Mouse (Mus musculus): ENCODE results near the gene Lcn5. TPM values are rescaled to one million over a fixed set of nuclear protein-coding genes. Genes with fewer than 3 reads are reported as not detected.
A peak's percentile ranks its signal among the peaks of the same experiment; 100 is the strongest.

Lcn5 gene
- polyA plus RNA-seq, 1 experiment, result not detected

- no peak overlapping the region for H3K27ac ChIP-seq (ENCODE audit: control insufficient read depth, insufficient read depth, low read depth, low read length)
- no peaks in the 10 kb centered on the region for H3K4me1 ChIP-seq (ENCODE audit: control insufficient read depth, insufficient read depth, low read length)
- no peak overlapping the region for H3K4me3 ChIP-seq (ENCODE audit: control insufficient read depth, low read depth, low read length)
- no peaks in the 10 kb centered on the region for H3K27me3 ChIP-seq (ENCODE audit: control insufficient read depth, insufficient read depth, low read length)
- H3K36me3 ChIP-seq (ENCODE audit: control insufficient read depth, insufficient read depth, low read length), result no peaks in the 10 kb centered on the region
- no peak for TF ChIP-seq POLR2A (IDR thresholded peaks at IDR 0.05; ENCODE audit: control insufficient read depth, low read depth, low read length)
- TF ChIP-seq CTCF (IDR thresholded peaks at IDR 0.05; ENCODE audit: control insufficient read depth, insufficient read depth, insufficient replicate concordance, low read depth, low read length), result no peak
Observed at GRCm38 (mm10) chr2:25656691-25657090, 1.1 kb upstream of the Lcn5 start.

DNA sequence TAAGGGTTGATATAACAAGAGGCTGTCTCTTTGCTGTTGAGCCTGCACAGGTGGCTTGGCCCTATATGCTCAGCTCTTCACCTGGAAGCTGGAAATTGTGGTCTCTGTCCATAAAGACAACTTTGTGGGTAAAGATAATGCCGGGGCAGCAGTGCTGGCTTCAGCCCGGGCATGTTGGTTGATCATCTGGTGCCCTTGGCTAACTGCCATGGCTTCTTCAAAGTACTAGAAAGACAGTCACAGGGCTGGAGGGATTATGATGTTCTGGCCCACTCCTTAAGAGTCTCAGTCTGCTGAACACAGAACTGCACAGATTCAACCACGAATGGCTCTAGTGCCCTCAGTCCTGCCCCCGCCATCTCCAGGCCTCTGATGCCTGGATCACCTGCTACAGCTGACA is 506 bp upstream of the Lcn5 start:
- Histone ChIP-seq H3K4me3 (ENCODE audit: control insufficient read depth, low read depth, low read length) (no peak overlapping the region), H3K36me3 (ENCODE audit: control insufficient read depth, insufficient read depth, low read length) (no peaks in the 10 kb centered on the region), H3K27me3 (ENCODE audit: control insufficient read depth, insufficient read depth, low read length) (no peaks in the 10 kb centered on the region), H3K4me1 (ENCODE audit: control insufficient read depth, insufficient read depth, low read length) (no peaks in the 10 kb centered on the region), H3K27ac (ENCODE audit: control insufficient read depth, insufficient read depth, low read depth, low read length) (no peak overlapping the region)
- TF ChIP-seq POLR2A (IDR thresholded peaks at IDR 0.05; ENCODE audit: control insufficient read depth, low read depth, low read length) (no peak), CTCF (IDR thresholded peaks at IDR 0.05; ENCODE audit: control insufficient read depth, insufficient read depth, insufficient replicate concordance, low read depth, low read length) (no peak)

DNA sequence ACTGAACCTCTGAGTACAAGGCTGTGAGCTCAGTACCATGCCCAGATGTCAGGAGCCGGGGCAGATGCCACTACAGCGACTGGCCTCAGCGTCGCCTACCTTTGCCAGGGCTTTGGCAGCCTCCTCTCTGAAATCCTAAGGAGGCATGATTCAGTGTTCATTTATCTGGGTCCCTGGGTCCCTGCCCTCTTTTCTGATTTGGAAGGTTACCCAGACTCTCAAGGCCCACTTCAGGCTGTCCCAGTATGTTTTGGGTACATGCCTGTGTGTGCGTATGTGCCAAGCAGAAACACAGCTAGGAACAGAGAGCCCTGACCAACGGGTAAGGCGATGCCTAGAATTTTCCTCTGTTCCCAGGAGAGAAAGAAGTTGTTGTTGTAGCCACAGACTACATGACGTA is 2.5 kb downstream of the Lcn5 start:
- H3K4me1 ChIP-seq (ENCODE audit: control insufficient read depth, insufficient read depth, low read length), result no peaks in the 10 kb centered on the region
- no peaks in the 10 kb centered on the region for H3K27me3 ChIP-seq (ENCODE audit: control insufficient read depth, insufficient read depth, low read length)
- no peaks in the 10 kb centered on the region for H3K36me3 ChIP-seq (ENCODE audit: control insufficient read depth, insufficient read depth, low read length)
- no peak overlapping the region for H3K27ac ChIP-seq (ENCODE audit: control insufficient read depth, insufficient read depth, low read depth, low read length)
- no peak for TF ChIP-seq POLR2A (IDR thresholded peaks at IDR 0.05; ENCODE audit: control insufficient read depth, low read depth, low read length)
- TF ChIP-seq CTCF (IDR thresholded peaks at IDR 0.05; ENCODE audit: control insufficient read depth, insufficient read depth, insufficient replicate concordance, low read depth, low read length), result no peak
- H3K4me3 ChIP-seq (ENCODE audit: control insufficient read depth, low read depth, low read length), result no peak overlapping the region

DNA sequence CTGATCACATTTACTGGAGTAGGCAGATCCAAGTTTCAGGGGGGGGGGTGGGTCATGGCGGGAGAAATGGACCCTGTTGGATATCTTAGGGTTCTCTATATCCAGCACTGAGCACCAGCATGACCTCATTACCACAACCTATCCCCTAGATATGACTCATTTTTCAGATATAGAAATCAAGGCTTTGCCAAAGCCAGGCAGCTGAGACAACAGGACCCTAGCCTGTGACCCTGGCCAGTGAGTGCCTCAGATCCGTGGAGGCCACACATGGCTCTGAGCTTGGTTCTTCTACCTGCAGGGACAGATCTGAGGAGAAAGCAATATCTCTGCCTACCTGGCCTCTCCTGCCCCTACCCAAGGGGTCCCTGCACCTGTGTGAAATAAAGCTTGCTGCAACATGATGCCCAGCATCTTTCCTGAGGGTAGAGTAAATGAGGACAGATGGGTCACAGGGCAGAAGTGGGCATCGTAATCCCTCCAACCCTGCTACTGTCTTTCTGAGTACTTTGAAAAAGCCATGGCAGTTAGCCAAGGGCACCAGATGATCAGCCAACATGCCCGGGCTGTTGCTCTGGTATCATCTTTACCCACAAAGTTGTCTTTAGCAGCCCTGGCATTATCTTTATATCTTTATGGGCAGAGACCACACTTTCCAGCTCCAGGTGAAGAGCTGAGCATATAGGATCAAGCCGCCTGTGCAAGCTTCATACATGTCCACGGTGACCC is 3.7 kb downstream of the Lcn5 start:
- no peaks in the 10 kb centered on the region for H3K36me3 ChIP-seq (ENCODE audit: control insufficient read depth, insufficient read depth, low read length)
- no peak overlapping the region for H3K27ac ChIP-seq (ENCODE audit: control insufficient read depth, insufficient read depth, low read depth, low read length)
- no peak overlapping the region for H3K4me3 ChIP-seq (ENCODE audit: control insufficient read depth, low read depth, low read length)
- H3K27me3 ChIP-seq (ENCODE audit: control insufficient read depth, insufficient read depth, low read length), result no peaks in the 10 kb centered on the region
- H3K4me1 ChIP-seq (ENCODE audit: control insufficient read depth, insufficient read depth, low read length), result no peaks in the 10 kb centered on the region
- TF ChIP-seq CTCF (IDR thresholded peaks at IDR 0.05; ENCODE audit: control insufficient read depth, insufficient read depth, insufficient replicate concordance, low read depth, low read length) (no peak), POLR2A (IDR thresholded peaks at IDR 0.05; ENCODE audit: control insufficient read depth, low read depth, low read length) (no peak)

DNA sequence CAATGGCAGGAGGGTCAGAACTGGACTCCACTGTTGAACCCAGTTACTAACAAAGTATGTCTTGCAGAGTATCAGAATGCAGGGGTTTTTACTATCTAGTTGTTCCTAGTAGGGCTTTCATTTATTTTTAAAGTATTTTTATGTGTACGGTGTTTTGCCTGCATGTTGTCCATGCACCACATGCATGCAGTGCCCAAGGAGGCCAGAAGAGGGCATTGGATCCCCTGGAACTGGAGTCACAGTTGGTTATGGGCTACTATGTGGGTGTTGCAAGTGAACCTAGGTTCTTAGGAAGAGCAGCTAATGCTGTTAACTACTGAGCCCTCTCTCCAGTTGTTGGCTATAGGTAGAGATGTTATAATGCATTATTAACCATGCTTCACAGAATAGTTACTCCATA is 5.8 kb downstream of the Lcn5 start:
- TF ChIP-seq CTCF (IDR thresholded peaks at IDR 0.05; ENCODE audit: control insufficient read depth, insufficient read depth, insufficient replicate concordance, low read depth, low read length), result peak; percentile 66; the same call in 1 of the 2 replicates
- TF ChIP-seq POLR2A (IDR thresholded peaks at IDR 0.05; ENCODE audit: control insufficient read depth, low read depth, low read length), result no peak
- H3K36me3 ChIP-seq (ENCODE audit: control insufficient read depth, insufficient read depth, low read length), result no peaks in the 10 kb centered on the region

DNA sequence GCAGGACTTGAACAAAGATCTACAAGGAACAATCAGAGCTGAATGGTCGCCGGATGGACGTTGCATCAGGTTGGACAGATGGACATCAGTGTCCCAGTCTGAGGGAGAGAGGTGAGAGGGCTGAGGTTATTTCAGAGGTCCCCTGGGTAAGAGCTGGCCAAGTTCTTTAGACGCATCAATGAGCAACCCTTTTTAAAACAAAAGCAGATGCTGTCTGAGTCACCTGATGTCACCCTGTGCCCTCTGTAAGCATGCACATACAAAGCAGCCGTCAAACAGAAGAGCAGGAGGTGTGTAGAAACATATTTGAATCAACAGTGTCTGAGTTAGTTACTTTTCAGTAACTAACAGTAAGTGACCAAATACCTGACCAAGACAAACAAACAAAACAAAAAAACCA is 6.4 kb downstream of the Lcn5 start:
- Histone ChIP-seq H3K4me3 (ENCODE audit: control insufficient read depth, low read depth, low read length) (no peak overlapping the region), H3K27ac (ENCODE audit: control insufficient read depth, insufficient read depth, low read depth, low read length) (no peak overlapping the region), H3K4me1 (ENCODE audit: control insufficient read depth, insufficient read depth, low read length) (no peaks in the 10 kb centered on the region), H3K36me3 (ENCODE audit: control insufficient read depth, insufficient read depth, low read length) (no peaks in the 10 kb centered on the region), H3K27me3 (ENCODE audit: control insufficient read depth, insufficient read depth, low read length) (no peaks in the 10 kb centered on the region)
- TF ChIP-seq CTCF (IDR thresholded peaks at IDR 0.05; ENCODE audit: control insufficient read depth, insufficient read depth, insufficient replicate concordance, low read depth, low read length) (no peak), POLR2A (IDR thresholded peaks at IDR 0.05; ENCODE audit: control insufficient read depth, low read depth, low read length) (no peak)

More for the DNA sequence above, 5.8 kb downstream of the Lcn5 start:
- no peaks in the 10 kb centered on the region for H3K27me3 ChIP-seq (ENCODE audit: control insufficient read depth, insufficient read depth, low read length)
- no peak overlapping the region for H3K4me3 ChIP-seq (ENCODE audit: control insufficient read depth, low read depth, low read length)
- H3K27ac ChIP-seq (ENCODE audit: control insufficient read depth, insufficient read depth, low read depth, low read length), result no peak overlapping the region
- H3K4me1 ChIP-seq (ENCODE audit: control insufficient read depth, insufficient read depth, low read length), result no peaks in the 10 kb centered on the region

GRCm38 (mm10) chr2:25666516-25666915 is 8.8 kb downstream of the Lcn5 start:
- H3K4me3 ChIP-seq (ENCODE audit: control insufficient read depth, low read depth, low read length), result no peak overlapping the region
- H3K27ac ChIP-seq (ENCODE audit: control insufficient read depth, insufficient read depth, low read depth, low read length), result no peak overlapping the region
- no peaks in the 10 kb centered on the region for H3K4me1 ChIP-seq (ENCODE audit: control insufficient read depth, insufficient read depth, low read length)
- no peaks in the 10 kb centered on the region for H3K36me3 ChIP-seq (ENCODE audit: control insufficient read depth, insufficient read depth, low read length)
- H3K27me3 ChIP-seq (ENCODE audit: control insufficient read depth, insufficient read depth, low read length), result no peaks in the 10 kb centered on the region
- TF ChIP-seq POLR2A (IDR thresholded peaks at IDR 0.05; ENCODE audit: control insufficient read depth, low read depth, low read length) (no peak), CTCF (IDR thresholded peaks at IDR 0.05; ENCODE audit: control insufficient read depth, insufficient read depth, insufficient replicate concordance, low read depth, low read length) (no peak)

Data from testis, adult 2 months (tissue).